Mouse (Mus musculus) left cerebral cortex, postnatal 4 days (tissue): Measurements from ENCODE around the gene Kif5a. TPM values are rescaled to one million over a fixed set of nuclear protein-coding genes. Genes with fewer than 3 reads are reported as not detected.

Experiments used
- DNase-seq: peaks from one replicate; pipeline ENCODE4 v3.0.0-alpha.2; 2022
- intact Hi-C: fragments of 180-260 bp; cut with DNase I; formaldehyde crosslinking; loops from one replicate; pipeline ENCODE4 v1.15.1; 2025
- total RNA-seq, 2 experiments: library from RNA; stranded (reverse); gene quantifications; 2 replicates each; pipeline ENCODE4 v1.2.3; 2021

The Kif5a gene
- total RNA-seq, 2 experiments from 2014 or later, result 291 to 312 TPM

DNA sequence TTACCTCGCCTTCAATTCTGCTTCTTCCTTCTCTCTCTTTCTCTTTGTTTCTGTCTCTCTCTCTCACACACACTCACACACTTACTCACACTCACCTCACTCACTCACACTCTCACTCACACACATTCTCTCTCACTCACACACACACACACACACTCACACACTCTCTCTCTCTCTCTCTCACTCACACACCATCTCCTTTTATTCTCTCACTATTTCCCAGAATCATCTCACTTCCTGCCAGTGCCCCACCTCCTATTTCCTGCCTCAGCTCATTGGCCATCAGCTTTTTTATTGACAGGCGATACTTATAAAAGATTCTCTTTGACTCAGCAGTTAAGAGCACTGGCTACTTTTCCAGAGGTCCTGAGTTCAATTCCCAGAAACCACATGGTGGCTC, 44.8 kb downstream of the Kif5a start:
- intact Hi-C loops, result no loop called here
- DNase-seq, result no peak

DNA sequence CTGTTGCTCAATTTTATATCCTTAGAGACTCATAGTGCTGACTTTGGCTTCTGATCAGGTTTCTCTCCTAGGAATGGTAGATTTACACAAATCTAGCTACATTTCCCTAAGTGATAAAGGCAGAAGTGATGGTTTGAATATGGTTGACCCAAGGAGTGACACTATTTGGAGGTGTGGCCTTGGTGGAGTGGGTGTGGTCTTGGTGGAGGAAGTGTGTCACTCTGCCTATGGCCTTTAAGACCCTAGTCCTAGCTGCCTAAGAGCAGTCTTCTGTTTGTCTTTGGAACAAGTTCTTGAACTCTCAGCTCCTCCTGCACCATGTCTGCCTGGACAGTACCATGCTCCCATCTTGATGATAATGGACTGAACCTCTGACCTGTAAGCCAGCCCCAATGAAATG, 46.0 kb downstream of the Kif5a start:
- intact Hi-C loops, result no loop called here

DNA sequence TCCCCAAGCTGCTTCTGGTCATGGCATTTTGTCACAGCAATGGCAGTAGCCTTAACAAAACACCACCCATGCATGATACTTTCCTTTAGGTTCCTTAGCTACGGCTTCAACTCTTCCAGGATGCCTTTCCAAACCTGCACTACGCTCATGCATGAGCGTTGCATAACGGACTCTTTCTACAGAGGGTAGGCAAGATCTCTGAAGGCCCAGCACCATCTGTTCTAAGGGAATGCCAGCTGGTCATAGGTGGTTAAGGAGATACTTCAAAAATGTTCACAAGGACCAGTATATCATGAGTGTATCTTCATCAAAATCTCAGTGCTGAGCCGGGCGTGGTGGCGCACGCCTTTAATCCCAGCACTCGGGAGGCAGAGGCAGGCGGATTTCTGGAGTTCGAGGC, 46.7 kb downstream of the Kif5a start:
- intact Hi-C loops, result no loop called here
- no peak for DNase-seq

More for the DNA sequence above, 46.0 kb downstream of the Kif5a start:
- DNase-seq, result no peak

DNA sequence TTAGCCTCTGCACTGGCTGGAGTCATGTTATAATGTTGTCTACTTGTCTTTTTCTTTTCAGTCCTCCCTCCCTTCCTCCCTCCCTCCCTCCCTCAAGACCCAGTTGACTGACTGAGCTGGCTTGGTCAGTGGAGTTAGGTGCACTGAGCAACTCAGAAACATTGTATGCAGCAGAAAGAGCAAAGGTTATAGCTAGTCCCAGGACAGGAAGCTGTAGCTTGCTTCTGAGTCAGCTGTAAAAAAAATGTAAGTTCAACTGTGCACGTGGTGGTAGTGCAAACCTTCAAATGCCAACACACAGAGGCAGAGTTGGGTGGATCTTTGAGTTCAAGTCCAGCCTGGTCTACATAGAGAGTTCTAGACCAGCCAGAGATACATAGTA, 48.7 kb downstream of the Kif5a start:
- intact Hi-C loops, result no loop called here

DNA sequence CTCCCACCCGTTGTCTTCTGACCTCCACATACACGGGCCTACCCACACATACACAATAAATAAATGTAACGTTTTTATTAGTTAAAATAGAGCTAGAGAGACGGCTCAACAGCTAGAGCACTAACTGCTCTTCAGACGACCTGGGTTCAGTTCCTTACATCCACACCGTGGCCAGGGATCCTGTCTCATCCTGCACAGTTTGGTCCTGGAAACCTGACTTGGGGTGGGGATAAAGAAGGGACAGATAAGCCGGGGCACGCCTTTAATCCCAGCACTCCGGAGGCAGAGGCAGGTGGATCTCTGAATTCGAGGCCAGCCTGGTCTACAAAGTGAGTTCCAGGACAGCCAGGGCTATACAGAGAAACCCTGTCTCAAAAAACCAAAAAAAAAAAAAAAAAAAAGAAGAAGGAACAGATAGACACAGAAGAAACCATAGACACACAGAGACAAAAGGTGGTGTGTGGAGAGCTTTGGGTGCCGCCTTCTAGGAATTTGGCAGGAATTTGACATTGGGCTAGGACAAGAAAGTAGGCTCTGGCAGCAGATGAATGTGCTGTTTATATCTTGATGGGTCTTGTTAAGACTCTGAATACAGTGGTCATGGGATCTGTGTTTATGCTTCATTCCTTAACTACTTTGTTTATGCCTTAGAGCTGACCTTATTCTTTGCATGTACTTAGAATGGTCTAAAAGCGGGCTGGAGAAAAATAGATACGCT, 49.3 kb downstream of the Kif5a start:
- intact Hi-C loops, result no loop called here
- no peak for DNase-seq

More for the DNA sequence above, 48.7 kb downstream of the Kif5a start:
- no peak for DNase-seq

DNA sequence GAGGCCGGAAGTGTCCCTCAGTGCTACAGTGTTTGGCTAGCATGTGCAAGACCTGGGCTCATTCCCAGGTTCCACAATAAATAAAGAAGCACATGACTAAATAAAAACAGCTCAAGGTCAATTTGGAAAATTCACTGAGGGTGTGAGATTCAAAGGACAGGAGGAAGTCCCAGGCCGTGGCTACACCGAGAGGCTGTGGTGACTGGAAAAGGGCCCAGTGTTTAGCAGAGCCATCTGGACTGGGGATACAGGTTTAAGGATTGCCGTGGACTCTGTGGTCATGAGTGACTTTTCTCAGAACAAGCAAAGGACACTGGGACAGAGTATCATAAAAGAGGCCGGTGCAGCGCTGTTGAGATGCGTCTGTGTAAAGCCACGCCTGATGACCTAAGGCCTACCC, 49.9 kb downstream of the Kif5a start:
- DNase-seq, result no peak
- intact Hi-C loops, result no loop called here

DNA sequence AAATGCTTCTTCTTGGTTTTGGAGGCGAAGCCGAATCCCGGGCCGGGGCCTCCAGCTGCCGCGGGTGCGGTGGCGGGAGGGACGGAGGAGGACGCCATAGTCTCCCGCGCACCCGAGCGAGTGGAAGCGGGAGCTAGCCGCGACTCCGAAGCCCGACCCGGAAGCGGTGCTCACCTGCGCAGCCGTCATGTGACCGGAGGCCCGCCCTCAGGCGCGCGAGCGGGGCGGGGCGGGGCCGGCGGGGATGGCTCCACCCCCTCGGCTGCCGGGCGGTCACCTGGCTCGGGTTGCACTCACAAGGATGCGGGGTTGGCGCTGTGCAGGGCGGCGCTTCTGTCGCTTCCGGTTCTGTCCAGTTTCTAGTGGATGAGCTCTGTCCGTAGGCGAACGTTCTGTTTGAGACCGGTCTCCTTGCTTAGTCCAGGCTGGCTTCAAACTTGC, 51.7 kb downstream of the Kif5a start, which contains the start of gene Pip4k2c:
TSS of gene Pip4k2c (minus strand) at position 172 of the 441 bp plus-strand sequence.
- peak; percentile 83 for DNase-seq
- intact Hi-C loops, result no loop called here

DNA sequence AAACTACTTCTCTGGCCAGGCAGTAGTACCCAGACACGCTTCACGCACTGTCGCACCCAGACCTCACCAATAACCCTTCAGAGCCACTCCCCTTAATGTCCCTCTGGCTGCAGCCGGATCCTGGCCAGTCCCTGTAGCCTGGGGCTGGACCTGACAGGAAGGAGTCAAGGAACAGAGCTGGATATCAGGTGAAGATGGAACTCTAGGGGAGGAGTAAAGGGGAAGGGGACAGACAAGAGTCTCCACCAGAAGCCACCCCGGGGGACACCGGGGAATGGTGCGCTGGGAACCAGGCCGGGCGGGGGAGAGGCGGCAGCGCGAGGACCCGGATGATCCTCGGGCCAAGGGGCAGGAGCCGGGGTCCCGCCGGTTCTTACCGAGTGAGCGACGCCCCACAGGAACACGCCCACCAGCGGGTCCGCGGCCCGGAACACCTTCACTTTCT, 52.2 kb downstream of the Kif5a start:
- intact Hi-C loops, result no loop called here
- DNase-seq, result no peak

DNA sequence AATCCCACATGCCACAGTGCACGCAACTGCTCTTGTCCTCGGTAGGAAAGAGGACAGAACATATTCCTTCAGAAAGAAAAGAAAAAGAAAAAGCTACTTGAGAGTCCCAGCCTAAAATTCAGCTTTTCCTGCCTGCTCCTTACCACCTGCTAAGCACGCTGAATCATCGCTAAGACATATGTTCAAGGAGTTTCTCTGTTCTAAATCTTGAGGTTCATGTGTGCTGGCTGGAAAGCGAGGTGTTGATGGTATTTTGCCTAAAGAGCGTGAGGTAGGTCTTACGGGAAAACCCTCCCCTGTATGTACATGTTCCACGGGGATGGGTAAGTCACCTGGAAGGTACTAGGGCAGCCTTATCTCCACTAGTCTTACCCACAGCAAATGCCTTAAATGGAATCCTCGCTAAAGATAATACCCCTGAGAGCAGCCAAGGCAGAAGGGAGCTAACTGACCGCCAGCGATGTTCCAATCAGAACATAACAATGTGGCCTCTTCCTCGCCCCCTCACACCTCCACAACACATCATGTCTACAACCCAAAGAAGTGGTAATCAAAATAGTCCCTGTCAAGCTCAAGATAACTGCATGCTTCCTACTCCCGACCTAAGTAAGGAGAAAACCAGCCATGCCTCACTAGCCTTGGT, 53.1 kb downstream of the Kif5a start:
- intact Hi-C loops, result no loop called here
- no peak for DNase-seq

DNA sequence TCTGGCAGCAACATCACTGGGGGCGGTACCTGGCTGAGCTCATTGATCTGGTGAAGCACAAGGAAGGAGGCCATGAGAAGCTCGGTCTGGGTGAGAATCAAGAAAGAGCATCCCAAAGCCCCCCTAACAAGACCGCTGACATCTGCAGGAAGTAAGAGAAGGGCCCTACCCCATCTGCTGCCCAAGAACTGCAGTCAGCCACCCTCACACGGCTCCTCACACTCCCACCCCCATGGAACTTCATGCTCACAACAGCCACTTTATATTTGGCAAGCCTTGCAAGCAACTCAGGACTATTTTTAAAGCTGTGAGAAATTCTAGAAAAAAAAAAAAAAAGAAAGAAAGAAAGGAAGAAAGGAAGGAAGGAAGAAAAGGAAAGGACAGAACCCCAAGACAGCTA, 54.2 kb downstream of the Kif5a start:
- DNase-seq, result no peak

DNA sequence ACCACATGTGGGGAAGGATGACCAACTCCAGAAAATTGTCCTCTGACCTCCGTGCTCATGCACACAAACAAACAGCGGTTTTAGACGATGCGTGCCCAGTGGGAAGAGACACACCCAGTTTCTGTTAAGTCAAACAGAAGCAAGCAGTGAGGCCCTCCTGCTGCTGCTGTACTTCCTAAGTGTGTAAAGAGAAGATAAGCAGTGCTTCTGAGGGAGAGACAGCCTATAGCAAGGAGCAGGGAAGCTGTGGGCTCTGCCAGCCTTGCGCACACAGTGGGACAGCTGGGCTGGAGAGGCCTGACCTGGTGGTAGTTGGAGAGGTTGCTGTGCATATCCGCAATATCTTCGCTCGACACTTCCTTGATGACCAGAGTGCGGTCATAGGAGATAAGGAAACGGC, 57.8 kb downstream of the Kif5a start:
- intact Hi-C loops, result no loop called here
- no peak for DNase-seq

More for the DNA sequence above, 54.2 kb downstream of the Kif5a start:
- intact Hi-C loops, result no loop called here

DNA sequence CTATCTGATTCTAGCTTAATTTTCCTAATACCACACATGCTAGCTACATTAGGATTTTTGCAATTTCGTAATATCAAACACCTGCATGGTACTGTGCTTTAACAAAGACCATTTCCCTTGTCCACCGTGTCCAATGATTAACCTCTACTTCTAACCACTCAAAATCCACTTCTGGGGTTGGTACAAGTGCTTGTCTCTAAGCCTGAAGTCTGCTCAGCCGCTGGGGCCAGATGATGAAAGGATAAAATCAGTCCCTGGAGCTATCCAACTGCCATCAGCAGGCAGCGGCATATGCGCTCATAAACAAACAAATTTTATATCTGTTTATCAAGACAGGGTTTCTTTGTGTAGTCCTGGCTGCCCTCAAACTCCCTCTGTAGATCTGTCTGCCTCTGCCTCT, 58.6 kb downstream of the Kif5a start:
- no peak for DNase-seq
- intact Hi-C loops, result no loop called here

DNA sequence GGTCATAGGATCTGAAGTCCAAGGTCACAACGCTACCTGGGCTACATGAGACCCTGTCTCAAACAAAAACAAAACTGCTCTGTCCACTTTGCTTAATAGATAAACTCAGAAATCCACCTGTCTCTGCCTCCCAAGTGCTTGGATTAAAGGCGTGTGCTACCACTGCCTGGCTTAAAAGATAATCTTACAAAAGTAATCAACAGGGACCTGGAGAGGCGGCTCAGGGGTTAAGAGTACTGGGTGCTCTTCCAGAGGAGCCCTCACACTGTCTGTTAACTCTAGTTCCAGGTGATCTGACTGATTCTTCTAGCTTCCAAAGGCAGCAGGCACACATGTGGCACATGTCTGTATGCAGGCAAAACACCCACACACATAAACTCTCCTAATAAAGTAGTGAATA, 60.0 kb downstream of the Kif5a start:
- intact Hi-C loops, result no loop called here
- no peak for DNase-seq

DNA sequence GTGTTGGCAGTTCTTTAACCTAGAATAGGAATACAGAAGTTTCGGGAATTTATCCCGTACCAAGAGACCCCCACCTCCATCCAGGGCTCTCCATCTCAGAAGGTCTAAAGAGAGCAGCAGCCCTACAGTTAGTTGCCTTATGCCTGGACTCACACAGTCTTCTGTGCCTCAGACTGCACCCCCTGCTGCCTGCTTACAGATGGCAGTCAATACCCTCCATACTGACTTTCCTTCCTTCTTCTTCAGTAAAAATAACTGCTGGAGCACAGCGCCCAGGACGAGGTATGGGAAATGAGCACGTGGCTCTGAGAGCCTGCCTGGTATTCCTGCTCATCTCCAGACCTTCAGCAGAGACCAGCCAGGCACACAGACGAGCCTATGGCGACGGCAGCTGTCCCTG, 62.9 kb downstream of the Kif5a start:
- DNase-seq, result no peak
- intact Hi-C loops, result no loop called here

DNA sequence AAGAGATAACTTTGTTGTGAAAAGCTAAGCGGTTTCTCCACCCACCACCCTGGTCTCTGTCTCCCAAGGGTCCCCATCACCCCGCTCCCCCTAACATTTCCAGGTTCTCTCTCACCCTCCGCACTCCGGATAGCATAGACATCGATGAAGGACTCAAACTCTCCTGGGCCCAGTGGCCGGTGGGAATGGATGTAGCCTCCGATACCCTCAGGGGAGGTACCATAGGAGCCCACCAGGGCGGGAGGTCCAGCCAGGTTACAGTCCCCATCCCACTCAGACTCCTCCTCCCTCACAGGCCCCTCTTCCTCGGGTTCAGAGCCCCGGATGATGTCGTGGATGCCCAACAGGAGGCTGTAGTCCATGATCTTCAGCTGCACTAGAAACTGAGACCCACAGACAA, 63.7 kb downstream of the Kif5a start:
- intact Hi-C loops, result no loop called here
- no peak for DNase-seq

DNA sequence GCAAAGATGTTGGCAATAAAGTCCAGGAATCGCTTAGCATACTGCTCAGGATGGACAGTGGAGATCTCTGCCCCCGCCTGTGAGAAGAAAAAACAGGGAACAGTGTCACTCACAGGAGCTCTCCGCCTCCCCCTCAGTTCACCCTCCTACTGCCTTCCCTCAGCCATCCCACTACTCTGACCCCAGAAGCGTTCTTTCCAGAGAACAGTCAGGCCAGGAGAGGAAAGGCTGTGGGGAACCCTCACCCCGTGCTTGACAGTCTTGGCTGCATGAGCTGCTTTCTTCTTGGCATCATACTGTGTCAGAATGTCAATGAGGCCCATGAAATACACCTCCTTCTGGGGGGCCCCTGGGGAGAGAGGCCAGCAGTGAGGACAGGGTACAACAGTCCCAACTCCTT, 64.1 kb downstream of the Kif5a start:
- no peak for DNase-seq
- intact Hi-C loops, result no loop called here

DNA sequence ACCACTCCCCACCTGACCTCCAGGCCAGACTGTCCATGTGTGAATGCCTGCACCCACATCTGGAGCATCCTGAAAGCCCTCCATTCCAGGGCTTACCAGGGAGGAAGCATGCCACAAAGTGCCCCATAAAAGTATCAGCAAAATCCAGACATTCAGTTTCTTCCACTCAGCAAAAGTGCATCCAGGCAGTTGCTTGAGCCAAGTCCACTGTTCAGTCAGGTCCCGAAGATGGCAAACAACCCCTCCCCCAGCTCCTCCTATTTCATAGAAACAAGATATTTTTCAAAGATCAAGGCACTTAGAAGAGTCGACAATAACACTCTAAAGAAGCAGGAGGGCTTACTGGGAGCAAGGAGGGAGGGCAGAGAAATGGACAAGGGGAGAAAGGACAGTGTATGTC, 64.7 kb downstream of the Kif5a start:
- no peak for DNase-seq
- intact Hi-C loops, result no loop called here

DNA sequence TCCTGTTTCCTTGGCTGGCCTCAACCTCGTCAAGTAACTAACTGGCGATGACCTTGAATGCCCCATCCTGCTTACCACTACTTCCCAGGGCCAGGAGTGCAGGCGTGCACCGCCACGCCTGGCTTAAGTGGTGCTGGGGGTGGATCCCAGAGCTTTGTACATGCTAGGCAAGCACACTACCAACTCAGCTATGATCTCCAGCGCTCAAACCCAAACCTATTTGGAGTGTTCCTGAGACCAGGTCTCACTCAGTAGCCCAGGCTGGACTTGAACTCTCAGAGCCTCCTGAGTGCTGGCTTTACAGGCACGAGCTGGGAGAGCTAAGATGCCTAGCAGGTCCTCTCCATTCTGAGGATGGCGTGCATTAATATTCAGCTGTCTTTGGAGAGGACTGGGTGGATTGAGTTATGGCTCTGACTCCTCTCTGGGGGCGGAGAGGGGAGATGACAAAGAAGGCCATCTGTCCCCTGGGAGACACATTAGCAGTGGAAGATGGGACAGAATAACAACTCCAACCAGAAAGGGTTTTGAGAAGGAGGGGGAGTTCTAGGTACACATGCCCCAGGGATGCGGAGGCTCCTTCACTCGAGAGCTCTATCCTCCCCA, 65.5 kb downstream of the Kif5a start:
- DNase-seq, result no peak
- intact Hi-C loops, result no loop called here

DNA sequence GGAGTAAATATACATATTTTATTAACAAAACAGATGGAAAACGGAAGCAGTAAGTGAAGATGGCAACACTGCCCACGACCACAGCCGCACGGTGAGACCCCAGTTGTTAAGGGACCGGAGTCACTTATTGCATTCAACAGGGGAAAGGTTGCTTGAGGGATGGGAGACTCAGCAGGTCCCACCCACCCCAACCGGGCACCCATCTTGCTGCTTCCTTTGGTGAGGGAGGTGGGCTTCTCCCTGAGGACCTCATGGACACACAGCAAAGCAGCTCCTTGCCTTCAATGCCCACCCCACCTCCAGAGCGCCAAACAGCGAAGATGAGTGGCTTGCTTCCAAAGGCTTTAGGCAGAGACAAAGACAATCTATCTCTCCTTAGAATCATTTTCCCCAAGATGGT, 66.0 kb downstream of the Kif5a start:
- intact Hi-C loops, result no loop called here
- no peak for DNase-seq

DNA sequence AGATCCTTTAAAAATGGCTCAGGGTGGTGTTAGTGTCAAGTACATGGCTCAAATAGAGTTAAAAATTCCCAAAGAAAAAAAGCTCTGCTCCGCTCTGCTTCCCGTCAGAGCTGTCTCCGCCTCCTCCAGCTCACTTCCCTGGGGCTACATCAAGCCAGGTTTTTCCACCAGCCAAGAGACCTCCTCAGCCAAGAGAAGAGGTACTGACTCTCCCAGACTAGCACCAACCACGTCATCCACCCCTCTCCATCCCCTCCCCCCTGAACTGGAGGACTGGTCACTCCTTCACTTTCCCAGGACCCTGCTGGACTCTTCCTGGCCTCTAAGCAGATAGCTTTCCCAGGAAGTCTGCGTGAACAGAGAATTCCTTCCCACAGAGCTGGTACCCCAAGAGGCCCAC, 66.8 kb downstream of the Kif5a start:
- DNase-seq, result peak; percentile 44
- intact Hi-C loops, result no loop called here

DNA sequence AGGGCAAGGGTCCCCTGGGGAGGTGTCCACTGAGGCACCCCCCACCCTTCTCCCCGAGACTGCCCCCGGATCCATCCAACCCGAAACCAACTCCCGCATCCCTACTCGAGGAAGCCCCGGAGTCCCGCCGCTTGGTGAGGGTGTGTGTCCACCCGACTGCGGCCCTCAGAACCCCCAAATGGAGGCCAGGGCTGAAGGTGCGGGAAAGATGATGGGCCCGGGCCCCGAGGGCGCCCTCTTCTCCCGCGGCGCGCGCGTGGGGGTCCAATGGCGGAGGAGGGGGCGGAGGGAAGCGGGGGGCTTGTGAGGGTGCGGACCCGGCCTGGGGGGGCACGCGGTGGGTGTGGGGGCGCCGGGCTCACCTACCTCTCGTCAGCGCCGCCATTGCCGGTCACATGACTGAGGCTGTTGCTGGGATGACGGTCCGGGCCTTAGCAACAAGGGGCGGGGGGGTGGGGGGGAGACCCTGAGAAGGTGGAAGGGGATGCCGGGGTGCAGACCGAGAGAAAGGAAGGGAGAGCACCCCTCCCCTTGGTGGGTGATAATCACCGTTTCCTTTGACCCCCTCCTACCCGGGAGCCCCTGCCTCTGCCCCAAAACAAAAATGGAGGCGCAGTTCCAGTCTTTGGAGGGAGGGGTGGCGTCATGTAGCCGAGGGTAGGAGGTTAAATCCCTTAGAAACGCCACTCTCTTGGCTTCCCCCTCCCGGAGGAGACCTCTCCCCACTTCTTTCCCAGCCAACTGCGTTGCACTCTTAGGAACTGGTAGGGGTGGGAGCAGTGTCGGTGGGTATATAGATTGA, 67.6 kb downstream of the Kif5a start, which contains the start of gene Dtx3:
TSS of gene Dtx3 (minus strand) at position 401 of the 802 bp plus-strand sequence.
- DNase-seq, result peak; percentile 58
- intact Hi-C loops, result no loop called here
